Mouse (Mus musculus) forebrain, embryonic 13.5 days (tissue): Measurements from ENCODE around the gene Zfp992. TPM values are rescaled to one million over a fixed set of nuclear protein-coding genes. Genes with fewer than 3 reads are reported as not detected.
"Not testable (repeated sequence)": the region's sequence is repeated elsewhere in the genome, so short reads cannot be mapped to it uniquely, and the experiment has no call there.

Experiments
- ATAC-seq: fragments of 200-750 bp; cut with Nextera tagmentation; 2 replicates; pipeline ENCODE4 v1.8.0; 2017
- H3K27ac ChIP-seq: fragments of 300-500 bp; sonication (generic); 2 replicates; pipeline ENCODE4 v1.5.1; 2015; ENCODE audit warnings: inconsistent platforms, mild to moderate bottlenecking, moderate library complexity
- H3K27me3 ChIP-seq: fragments of 300-500 bp; sonication (generic); 2 replicates; pipeline ENCODE4 v1.6.1; 2015; ENCODE audit warnings: mild to moderate bottlenecking, inconsistent platforms
- H3K36me3 ChIP-seq: fragments of 300-500 bp; sonication (generic); 2 replicates; pipeline ENCODE4 v1.6.1; 2015; ENCODE audit warnings: mild to moderate bottlenecking, inconsistent platforms; ENCODE audit not compliant: poor library complexity, severe bottlenecking
- H3K4me1 ChIP-seq: fragments of 300-500 bp; sonication (generic); 2 replicates; pipeline ENCODE4 v1.6.1; 2015; ENCODE audit warnings: inconsistent platforms
- H3K4me2 ChIP-seq: fragments of 300-500 bp; sonication (generic); 2 replicates; pipeline ENCODE4 v1.6.1; 2015; ENCODE audit warnings: inconsistent platforms, mild to moderate bottlenecking, moderate library complexity
- H3K4me3 ChIP-seq: fragments of 300-500 bp; sonication (generic); 2 replicates; pipeline ENCODE4 v1.5.1; 2015; ENCODE audit warnings: mild to moderate bottlenecking, inconsistent platforms
- H3K9ac ChIP-seq: fragments of 300-500 bp; sonication (generic); 2 replicates; pipeline ENCODE4 v1.6.1; 2015; ENCODE audit warnings: mild to moderate bottlenecking, inconsistent platforms
- H3K9me3 ChIP-seq: fragments of 300-500 bp; sonication (generic); replicated peaks from 2 replicates; pipeline ENCODE4 v1.6.1; 2016; ENCODE audit warnings: inconsistent platforms
- WGBS: fragments of 180-500 bp; shearing (Covaris S2); methylation state at CpG from one replicate; pipeline ENCODE4 v1.1.7; 2015; 5-methylcytosine and 5-hydroxymethylcytosine counted together
- polyA plus RNA-seq: library from polyadenylated mRNA; unstranded; fragments of >200 nt; fragmentation: Nextera tagmentation; extraction: Ambion mirVana; gene quantifications from 2 replicates; pipeline ENCODE4 v1.2.1, GENCODE M21; 2015

The Zfp992 gene
- polyA plus RNA-seq, 1 experiment from 2014 or later, result 1.3 TPM

GRCm38 (mm10) chr4:146480376-146481096, 31.7 kb downstream of the Zfp992 start:
- ATAC-seq, result 0 out of 2 replicates have a peak, but pooled peaks have one; percentile 39
- peaks cover 76% of the 10 kb centered on the region for H3K9me3 ChIP-seq
- not testable (repeated sequence) for H3K4me3 ChIP-seq, H3K4me2 ChIP-seq, H3K9ac ChIP-seq, H3K27ac ChIP-seq, H3K36me3 ChIP-seq, H3K4me1 ChIP-seq, H3K27me3 ChIP-seq
- 71% methylated on average over 6 of the region's 6 CpGs for WGBS

- ATAC-seq, result not testable (repeated sequence)
- peaks cover 69% of the 10 kb centered on the region for H3K9me3 ChIP-seq
- 88% methylated on average over 10 of the region's 10 CpGs for WGBS
Observed at GRCm38 (mm10) chr4:146482546-146482945, 33.7 kb downstream of the Zfp992 start.

GRCm38 (mm10) chr4:146483571-146484280, 34.9 kb downstream of the Zfp992 start:
- not testable (repeated sequence) for H3K27me3 ChIP-seq, H3K27ac ChIP-seq, H3K4me3 ChIP-seq, H3K9ac ChIP-seq, H3K4me2 ChIP-seq, H3K4me1 ChIP-seq, H3K36me3 ChIP-seq
- peak; percentile 69 for ATAC-seq
- peaks cover 66% of the 10 kb centered on the region for H3K9me3 ChIP-seq
- WGBS, result 74% methylated on average over 13 of the region's 13 CpGs

More at GRCm38 (mm10) chr4:146482546-146482945, 33.7 kb downstream of the Zfp992 start:
- not testable (repeated sequence) for H3K4me1 ChIP-seq, H3K4me2 ChIP-seq, H3K27me3 ChIP-seq, H3K27ac ChIP-seq, H3K4me3 ChIP-seq, H3K36me3 ChIP-seq, H3K9ac ChIP-seq

GRCm38 (mm10) chr4:146484676-146485075, 35.9 kb downstream of the Zfp992 start:
- not testable (repeated sequence) for H3K9ac ChIP-seq, H3K4me3 ChIP-seq, ATAC-seq, H3K4me1 ChIP-seq, H3K27me3 ChIP-seq, H3K36me3 ChIP-seq, H3K4me2 ChIP-seq, H3K27ac ChIP-seq
- H3K9me3 ChIP-seq, result peaks cover 65% of the 10 kb centered on the region

GRCm38 (mm10) chr4:146485183-146485939, 36.5 kb downstream of the Zfp992 start:
- H3K9ac ChIP-seq, H3K27ac ChIP-seq, H3K4me2 ChIP-seq, H3K4me1 ChIP-seq, H3K4me3 ChIP-seq, ATAC-seq, H3K27me3 ChIP-seq, H3K36me3 ChIP-seq: not testable (repeated sequence)
- peaks cover 63% of the 10 kb centered on the region for H3K9me3 ChIP-seq
- 74% methylated on average over 6 of the region's 6 CpGs for WGBS

GRCm38 (mm10) chr4:146486753-146487152, 37.9 kb downstream of the Zfp992 start:
- H3K27me3 ChIP-seq, H3K4me2 ChIP-seq, H3K4me3 ChIP-seq, ATAC-seq, H3K36me3 ChIP-seq, H3K9ac ChIP-seq, H3K4me1 ChIP-seq, H3K27ac ChIP-seq: not testable (repeated sequence)
- H3K9me3 ChIP-seq, result peaks cover 63% of the 10 kb centered on the region
- 79% methylated on average over 1 of the region's 1 CpGs for WGBS

- ATAC-seq, H3K27ac ChIP-seq, H3K36me3 ChIP-seq, H3K4me3 ChIP-seq, H3K4me2 ChIP-seq, H3K9ac ChIP-seq, H3K27me3 ChIP-seq, H3K4me1 ChIP-seq: not testable (repeated sequence)
- peaks cover 61% of the 10 kb centered on the region for H3K9me3 ChIP-seq
- 75% methylated on average over 4 of the region's 4 CpGs for WGBS
Observed at GRCm38 (mm10) chr4:146489196-146489595, 40.4 kb downstream of the Zfp992 start.

- H3K4me3 ChIP-seq, H3K27ac ChIP-seq: not testable (repeated sequence)
Observed at GRCm38 (mm10) chr4:146491993-146492392, 43.2 kb downstream of the Zfp992 start.

GRCm38 (mm10) chr4:146492439-146492838, 43.6 kb downstream of the Zfp992 start:
- ATAC-seq, result no peak
- Histone ChIP-seq H3K4me3 (no peak overlapping the region), H3K9me3 (peaks cover 54% of the 10 kb centered on the region)

More at GRCm38 (mm10) chr4:146491993-146492392, 43.2 kb downstream of the Zfp992 start:
- peaks cover 51% of the 10 kb centered on the region for H3K9me3 ChIP-seq
- WGBS, result 80% methylated on average over 1 of the region's 1 CpGs
- H3K9ac ChIP-seq, H3K4me1 ChIP-seq, H3K27me3 ChIP-seq, H3K4me2 ChIP-seq, H3K36me3 ChIP-seq, ATAC-seq: not testable (repeated sequence)

GRCm38 (mm10) chr4:146492851-146493250, 44.0 kb downstream of the Zfp992 start:
- H3K9ac ChIP-seq, result no peak overlapping the region
- no peak overlapping the region for H3K4me3 ChIP-seq
- no peak for ATAC-seq
- H3K9me3 ChIP-seq, result peaks cover 58% of the 10 kb centered on the region
- no peaks in the 10 kb centered on the region for H3K4me1 ChIP-seq
- no peak overlapping the region for H3K27ac ChIP-seq
- no peaks in the 10 kb centered on the region for H3K27me3 ChIP-seq
- H3K4me2 ChIP-seq, result no peak overlapping the region
- 45% methylated on average over 1 of the region's 1 CpGs for WGBS
- H3K36me3 ChIP-seq, result no peaks in the 10 kb centered on the region

More at GRCm38 (mm10) chr4:146492439-146492838, 43.6 kb downstream of the Zfp992 start:
- Histone ChIP-seq H3K27ac (no peak overlapping the region), H3K9ac (no peak overlapping the region), H3K4me1 (no peaks in the 10 kb centered on the region), H3K36me3 (no peaks in the 10 kb centered on the region), H3K27me3 (no peaks in the 10 kb centered on the region), H3K4me2 (no peak overlapping the region)

GRCm38 (mm10) chr4:146493319-146493907, 44.6 kb downstream of the Zfp992 start:
- not testable (repeated sequence) for H3K4me1 ChIP-seq, H3K27ac ChIP-seq, H3K27me3 ChIP-seq, H3K4me3 ChIP-seq, H3K4me2 ChIP-seq, H3K36me3 ChIP-seq, H3K9ac ChIP-seq
- 87% methylated on average over 6 of the region's 6 CpGs for WGBS
- H3K9me3 ChIP-seq, result peaks cover 60% of the 10 kb centered on the region
- ATAC-seq, result peak; percentile 61

- no peaks in the 10 kb centered on the region for H3K4me1 ChIP-seq
- H3K4me3 ChIP-seq, result no peak overlapping the region
- H3K27ac ChIP-seq, result no peak overlapping the region
- no peaks in the 10 kb centered on the region for H3K36me3 ChIP-seq
- 67% methylated on average over 4 of the region's 4 CpGs for WGBS
- H3K4me2 ChIP-seq, result no peak overlapping the region
- ATAC-seq, result no peak
- H3K27me3 ChIP-seq, result no peaks in the 10 kb centered on the region
- H3K9me3 ChIP-seq, result peaks cover 59% of the 10 kb centered on the region
- H3K9ac ChIP-seq, result no peak overlapping the region
Observed at GRCm38 (mm10) chr4:146494980-146495379, 46.2 kb downstream of the Zfp992 start.
